Mouse (Mus musculus): ENCODE results near the gene Npy1r. TPM values are rescaled to one million over a fixed set of nuclear protein-coding genes. Genes with fewer than 3 reads are reported as not detected.

Npy1r gene
- polyA plus RNA-seq, 1 experiment from 2014 or later: 1.8 TPM

Other genes starting within 250 kb of the Npy1r start
- 18.3 and 19.0 TPM in 2 replicates for gene Tma16, start 210.7 kb upstream of the Npy1r start, polyA plus RNA-seq (2014; fragmentation: Nextera tagmentation; extraction: Ambion mirVana)
- not detected in 2 replicates for gene Tktl2, start 185.4 kb upstream of the Npy1r start, polyA plus RNA-seq (2014; fragmentation: Nextera tagmentation; extraction: Ambion mirVana)
- 0.12 TPM in 1 of 2 replicates, not detected in the other for gene Npy5r, start 9.1 kb upstream of the Npy1r start, polyA plus RNA-seq (2014; fragmentation: Nextera tagmentation; extraction: Ambion mirVana)
- gene Naf1, start 163.0 kb downstream of the Npy1r start, polyA plus RNA-seq (2014; fragmentation: Nextera tagmentation; extraction: Ambion mirVana): 6.1 and 8.3 TPM in 2 replicates

Data from kidney, embryonic 14.5 days (tissue).